ENCODE assay signal across 12 mouse cellular contexts in the genomic region with DNA sequence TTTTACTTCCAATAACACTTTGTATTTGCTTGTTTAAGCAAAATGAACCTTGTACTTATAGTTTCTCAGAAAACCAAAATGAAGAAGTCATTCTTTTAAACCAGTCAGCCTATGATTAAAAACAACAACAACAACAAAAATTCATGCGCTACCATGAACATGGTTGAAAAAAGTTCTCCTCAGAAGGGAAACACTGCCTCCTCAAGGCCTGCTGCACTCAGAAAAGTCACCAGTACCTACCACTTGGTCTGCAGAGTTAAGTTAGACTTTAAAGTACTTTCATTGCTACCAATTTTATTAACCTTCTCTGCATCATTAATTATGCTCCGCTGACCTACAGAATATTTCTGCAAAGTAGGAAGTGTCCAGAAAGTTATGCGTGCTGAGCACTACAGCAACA. TPM values are rescaled to one million over a fixed set of nuclear protein-coding genes. Genes with fewer than 3 reads are reported as not detected.
DNase-seq lines count a peak whose midpoint lies in the region; ATAC-seq and TF ChIP-seq lines count a peak whose summit lies in the region.
"Had no signal": no experiment of that assay in that cellular context is flagged by ENCODE, and none has a peak within 500 bp of the region (broad histone marks: within the 10 kb centered on the region; RNA-seq: fewer than 3 reads in every experiment).

No protein-coding gene starts in this region.

- peaks cover 73% of the 10 kb centered on the region for H3K79me2 ChIP-seq in myocyte (ENCODE audit: control insufficient read depth, insufficient read depth)

- no peak for ATAC-seq in heart, embryonic 14.5 days (ENCODE audit: insufficient number of reproducible peaks, insufficient read depth, low FRiP score, low read depth)
- ATAC-seq in lung, embryonic 14.5 days (ENCODE audit: insufficient read depth), result no peak
- no peak for ATAC-seq in embryonic facial prominence, embryonic 14.5 days (ENCODE audit: low read depth)

- H3K9me3 ChIP-seq in heart, embryonic 14.5 days (ENCODE audit: control insufficient read depth, low read length), result no peaks in the 10 kb centered on the region
- no peaks in the 10 kb centered on the region for H3K9me3 ChIP-seq in lung, embryonic 14.5 days (ENCODE audit: low read depth, low read length)
- H3K9me3 ChIP-seq in embryonic facial prominence, embryonic 14.5 days (ENCODE audit: control insufficient read depth, low read length), result no peaks in the 10 kb centered on the region

- no peak overlapping the region for H3K9ac ChIP-seq in heart, embryonic 14.5 days (ENCODE audit: low read length)
- H3K9ac ChIP-seq in lung, embryonic 14.5 days, result no peak overlapping the region
- no peak overlapping the region for H3K9ac ChIP-seq in embryonic facial prominence, embryonic 14.5 days (ENCODE audit: low read depth, low read length)

- TF ChIP-seq CTCF in lung, embryonic 14.5 days (IDR thresholded peaks at IDR 0.05; ENCODE audit: low read depth), result no peak

- no peak for DNase-seq in heart, postnatal 10 days
- no peak for DNase-seq in lung, embryonic 14.5 days
- DNase-seq in lung, postnatal 4 days, result no peak
- no peak for DNase-seq in embryonic facial prominence, embryonic 14.5 days (ENCODE audit: low spot score)
- DNase-seq in left cerebral cortex, postnatal 14 days (ENCODE audit: low spot score in 2 of 2), result no peak
- DNase-seq in spleen, adult 18-20 months, result no peak
- DNase-seq: adrenal gland, postnatal 36 days; embryo, embryonic 11 days; kidney, adult 9 months; right cerebral cortex, postnatal 14 days had no signal

- H3K36me3 ChIP-seq in heart, embryonic 14.5 days (ENCODE audit: control insufficient read depth, insufficient read depth, low read length), result peaks cover 3% of the 10 kb centered on the region; the same call in 1 of the 2 replicates
- H3K36me3 ChIP-seq in lung, embryonic 14.5 days (ENCODE audit: insufficient read depth), result 0 out of 2 replicates have a peak, but pooled peaks cover 7% of the 10 kb centered on the region
- no peaks in the 10 kb centered on the region for H3K36me3 ChIP-seq in embryonic facial prominence, embryonic 14.5 days (ENCODE audit: control insufficient read depth, insufficient read depth, low read length)
- no peaks in the 10 kb centered on the region for H3K36me3 ChIP-seq in myocyte (ENCODE audit: control insufficient read depth, insufficient read depth)

- H3K4me1 ChIP-seq in heart, embryonic 14.5 days (ENCODE audit: control insufficient read depth in 2 of 2, insufficient read depth in 2 of 2, low read length in 2 of 2), result peaks cover 9 to 47% of the 10 kb centered on the region in 2 experiments
- peaks cover 13% of the 10 kb centered on the region for H3K4me1 ChIP-seq in lung, embryonic 14.5 days (ENCODE audit: insufficient read depth)
- peaks cover 21% of the 10 kb centered on the region for H3K4me1 ChIP-seq in embryonic facial prominence, embryonic 14.5 days (ENCODE audit: control insufficient read depth, insufficient read depth, low read length)

- TF ChIP-seq POLR2A in myocyte (IDR thresholded peaks at IDR 0.05; ENCODE audit: insufficient read length, low read depth), result no peak

- H3ac ChIP-seq in myocyte (ENCODE audit: control insufficient read depth, insufficient read length), result no peak overlapping the region

- H3K4me2 ChIP-seq in heart, embryonic 14.5 days (ENCODE audit: low read length), result peak overlapping the region; percentile 73
- H3K4me2 ChIP-seq in lung, embryonic 14.5 days, result peak overlapping the region; percentile 74
- H3K4me2 ChIP-seq in embryonic facial prominence, embryonic 14.5 days (ENCODE audit: low read depth, low read length), result peak overlapping the region; percentile 74
- peak overlapping the region; percentile 81 for H3K4me2 ChIP-seq in myocyte (ENCODE audit: low read depth)

- 91% methylated on average over 3 of the region's 3 CpGs for WGBS in heart, embryonic 14.5 days
- 86% methylated on average over 3 of the region's 3 CpGs for WGBS in lung, embryonic 14.5 days
- 90% methylated on average over 3 of the region's 3 CpGs for WGBS in embryonic facial prominence, embryonic 14.5 days

- no peaks in the 10 kb centered on the region for H3K27me3 ChIP-seq in heart, embryonic 14.5 days (ENCODE audit: control insufficient read depth, insufficient read depth, low read length)
- H3K27me3 ChIP-seq in lung, embryonic 14.5 days (ENCODE audit: insufficient read depth, low read length), result no peaks in the 10 kb centered on the region
- no peaks in the 10 kb centered on the region for H3K27me3 ChIP-seq in embryonic facial prominence, embryonic 14.5 days (replicated peaks; ENCODE audit: control insufficient read depth, insufficient read depth, low read length)
- no peaks in the 10 kb centered on the region for H3K27me3 ChIP-seq in myocyte (ENCODE audit: control insufficient read depth, insufficient read depth, insufficient read length)

- intact Hi-C loops in heart, postnatal 10 days (cut with DNase I), result no loop called here
- intact Hi-C loops in left cerebral cortex, postnatal 14 days (cut with DNase I), result no loop called here

- H3K27ac ChIP-seq in heart, embryonic 14.5 days (replicated peaks in 1 of 2; ENCODE audit: control insufficient read depth in 1 of 2, insufficient read depth in 1 of 2, low read depth in 2 of 2, low read length in 2 of 2), result no peak overlapping the region
- H3K27ac ChIP-seq in lung, embryonic 14.5 days (ENCODE audit: low read depth), result no peak overlapping the region
- no peak overlapping the region for H3K27ac ChIP-seq in embryonic facial prominence, embryonic 14.5 days (replicated peaks; ENCODE audit: low read depth, low read length)

- no peak overlapping the region for H3K4me3 ChIP-seq in heart, embryonic 14.5 days (ENCODE audit: control insufficient read depth in 1 of 2, insufficient read depth in 1 of 2, low read depth in 1 of 2, low read length in 2 of 2)
- no peak overlapping the region for H3K4me3 ChIP-seq in lung, embryonic 14.5 days (ENCODE audit: low read depth, low read length)
- no peak overlapping the region for H3K4me3 ChIP-seq in embryonic facial prominence, embryonic 14.5 days (ENCODE audit: low read depth, low read length)
- H3K4me3 ChIP-seq in myocyte, result peak overlapping the region; percentile 68

TF ChIP-seq in myocyte, 11 proteins besides CTCF, POLR2A, EP300 and RAD21:
- no peak for TF ChIP-seq POLR2AphosphoS2 (IDR thresholded peaks at IDR 0.05; ENCODE audit: insufficient read length, low read depth)
- TF ChIP-seq MYOG (IDR thresholded peaks at IDR 0.05; ENCODE audit: control insufficient read depth in 1 of 3, insufficient read depth in 1 of 3, insufficient read length in 2 of 3, low read depth in 2 of 3), result no peak
- no peak for TF ChIP-seq MYOD1 (IDR thresholded peaks at IDR 0.05; ENCODE audit: control insufficient read depth in 1 of 3, insufficient read length in 2 of 3, low read depth in 2 of 3)
- TF ChIP-seq E2F4 (IDR thresholded peaks at IDR 0.05; ENCODE audit: insufficient read depth), result no peak
- TF ChIP-seq CEBPB (IDR thresholded peaks at IDR 0.05; ENCODE audit: insufficient read depth, poor library complexity, severe bottlenecking), result no peak

RNA-seq across cellular contexts. Expression of a gene that starts 2.6 kb away (rescaled TPM):
- 47.2 and 48.6 TPM in 2 replicates for polyA plus RNA-seq in heart, embryonic 14.5 days (2014; fragmentation: Nextera tagmentation; extraction: Ambion mirVana)
- total RNA-seq in heart, postnatal 10 days (2021), result 10 to 100 TPM; 84.6 to 89.1 TPM
- polyA plus RNA-seq in lung, embryonic 14.5 days (2014; fragmentation: Nextera tagmentation; extraction: Ambion mirVana), result 79.9 and 80.6 TPM in 2 replicates
- polyA plus RNA-seq in embryonic facial prominence, embryonic 14.5 days (2014; fragmentation: Nextera tagmentation; extraction: Ambion mirVana), result 70.2 and 74.6 TPM in 2 replicates
- polyA plus RNA-seq in myocyte (2012; fragmentation: generic; extraction: Trizol), result 167 TPM
- 100 to 1,000 TPM; 233 to 251 TPM for total RNA-seq in left cerebral cortex, postnatal 14 days (2021)

RNA-seq across cellular contexts. Expression of a gene that starts 47.3 kb away (rescaled TPM):
- polyA plus RNA-seq in heart, embryonic 14.5 days (2014; fragmentation: Nextera tagmentation; extraction: Ambion mirVana), result 69.3 and 74.3 TPM in 2 replicates
- 10 to 100 TPM; 40.1 to 46.6 TPM for total RNA-seq in heart, postnatal 10 days (2021)
- polyA plus RNA-seq in lung, embryonic 14.5 days (2014; fragmentation: Nextera tagmentation; extraction: Ambion mirVana), result 61.0 and 65.7 TPM in 2 replicates
- polyA plus RNA-seq in embryonic facial prominence, embryonic 14.5 days (2014; fragmentation: Nextera tagmentation; extraction: Ambion mirVana), result 61.3 and 67.2 TPM in 2 replicates
- 49.9 TPM for polyA plus RNA-seq in myocyte (2012; fragmentation: generic; extraction: Trizol)
- 10 to 100 TPM; 89.3 to 90.5 TPM for total RNA-seq in left cerebral cortex, postnatal 14 days (2021)
